Mouse (Mus musculus): Measurements from ENCODE around the gene Fbxl2. TPM values are rescaled to one million over a fixed set of nuclear protein-coding genes. Genes with fewer than 3 reads are reported as not detected.

Gene Fbxl2
- polyA plus RNA-seq, 1 experiment from 2014 or later = 4.2 TPM

DNA sequence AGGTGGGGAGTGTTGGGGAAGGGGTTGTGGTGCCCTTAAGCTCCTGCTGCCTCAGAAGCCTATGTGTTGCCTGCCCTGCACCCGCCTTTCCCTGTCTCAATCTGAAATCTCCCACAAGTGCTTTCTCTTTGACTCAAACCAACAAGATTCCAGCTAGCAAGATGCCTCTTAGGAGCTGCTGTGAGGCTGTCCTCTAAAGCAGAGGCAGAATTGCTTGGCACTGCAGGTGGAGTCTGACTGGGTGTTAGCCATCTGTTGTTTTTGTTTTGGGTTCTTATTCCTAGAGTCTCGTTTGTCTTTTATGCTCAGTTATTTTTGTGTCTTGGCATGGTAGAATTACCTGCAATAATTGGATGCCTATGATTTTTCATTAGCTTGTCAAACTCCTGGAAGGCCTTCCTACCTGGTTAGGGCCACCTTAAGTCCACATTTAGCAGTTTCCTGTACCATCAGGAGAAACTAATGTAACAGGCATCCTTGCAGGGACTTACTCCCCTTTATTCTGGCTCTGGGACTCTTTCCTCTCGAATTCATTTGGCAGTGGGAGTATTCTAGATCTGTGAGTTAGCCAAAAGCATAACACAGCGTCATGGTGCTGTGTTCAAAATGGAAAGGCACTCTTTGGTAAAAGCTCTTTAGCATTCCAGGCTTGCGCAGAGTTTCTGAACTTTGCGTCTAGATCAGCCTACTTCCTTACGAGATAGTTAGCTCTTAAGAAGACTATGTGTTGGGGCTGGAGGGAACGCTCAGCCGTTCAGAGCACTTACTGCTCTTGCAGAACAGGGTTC is 106.7 kb downstream of the Fbxl2 start:
- H3K9ac ChIP-seq (replicated peaks) = no peak overlapping the region
- H3K4me3 ChIP-seq (replicated peaks) = no peak overlapping the region
- WGBS = 89% methylated on average over 9 of the region's 9 CpGs
- no peak overlapping the region for H3K4me2 ChIP-seq
- no peaks in the 10 kb centered on the region for H3K9me3 ChIP-seq
- no peaks in the 10 kb centered on the region for H3K36me3 ChIP-seq
- no peak overlapping the region for H3K27ac ChIP-seq
- ATAC-seq (ENCODE audit: insufficient number of reproducible peaks, insufficient read depth, low FRiP score, low TSS enrichment, low read depth) = no peak
- H3K27me3 ChIP-seq = no peaks in the 10 kb centered on the region
- peaks cover 8% of the 10 kb centered on the region; the same call in 1 of the 2 replicates for H3K4me1 ChIP-seq (replicated peaks)

- 81% methylated on average over 5 of the region's 5 CpGs for WGBS
- no peak overlapping the region for H3K4me2 ChIP-seq
These were observed 110.4 kb downstream of the Fbxl2 start for GRCm38 (mm10) chr9:113935638-113936037.

DNA sequence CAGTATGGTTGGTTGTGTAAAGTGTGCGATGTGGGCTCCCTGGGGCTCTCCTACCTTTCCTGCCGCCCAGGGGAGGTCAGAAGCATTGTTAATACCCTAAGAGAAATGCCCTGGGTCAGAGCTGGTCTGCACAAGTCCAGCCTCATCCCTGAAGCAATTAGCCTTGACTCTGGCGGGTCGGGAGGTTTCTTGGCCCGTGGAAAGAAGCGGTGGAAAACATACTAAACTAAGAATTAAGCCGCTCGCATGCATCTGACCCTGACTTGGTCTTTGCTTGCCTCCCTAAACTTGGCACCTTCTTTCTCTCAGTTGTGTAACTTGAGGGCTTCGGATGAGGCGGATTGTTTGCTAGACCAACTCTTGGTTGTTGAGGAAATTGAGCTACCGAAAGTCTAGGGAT is 113.5 kb downstream of the Fbxl2 start:
- Histone ChIP-seq H3K27me3 (no peaks in the 10 kb centered on the region), H3K4me2 (peak overlapping the region; percentile 82), H3K4me3 (replicated peaks) (peak overlapping the region; percentile 99), H3K9ac (replicated peaks) (peak overlapping the region; percentile 96), H3K9me3 (no peaks in the 10 kb centered on the region), H3K4me1 (replicated peaks) (peaks cover 24% of the 10 kb centered on the region), H3K27ac (peak overlapping the region; percentile 93), H3K36me3 (no peaks in the 10 kb centered on the region)
- 25% methylated on average over 11 of the region's 11 CpGs for WGBS
- ATAC-seq (ENCODE audit: insufficient number of reproducible peaks, insufficient read depth, low FRiP score, low TSS enrichment, low read depth) = no peak

More at GRCm38 (mm10) chr9:113935638-113936037, 110.4 kb downstream of the Fbxl2 start:
- Histone ChIP-seq H3K4me3 (replicated peaks) (no peak overlapping the region), H3K4me1 (replicated peaks) (peaks cover 24% of the 10 kb centered on the region), H3K27me3 (no peaks in the 10 kb centered on the region), H3K36me3 (no peaks in the 10 kb centered on the region), H3K27ac (no peak overlapping the region), H3K9ac (replicated peaks) (no peak overlapping the region), H3K9me3 (no peaks in the 10 kb centered on the region)
- no peak for ATAC-seq (ENCODE audit: insufficient number of reproducible peaks, insufficient read depth, low FRiP score, low TSS enrichment, low read depth)

- Histone ChIP-seq H3K9ac (replicated peaks) (peak overlapping the region; percentile 96), H3K4me1 (replicated peaks) (peaks cover 24% of the 10 kb centered on the region), H3K27ac (peak overlapping the region; percentile 93), H3K4me3 (replicated peaks) (peak overlapping the region; percentile 99), H3K9me3 (no peaks in the 10 kb centered on the region), H3K36me3 (no peaks in the 10 kb centered on the region), H3K4me2 (peak overlapping the region; percentile 82), H3K27me3 (no peaks in the 10 kb centered on the region)
- no peak for ATAC-seq (ENCODE audit: insufficient number of reproducible peaks, insufficient read depth, low FRiP score, low TSS enrichment, low read depth)
- 2% methylated on average over 8 of the region's 8 CpGs for WGBS
These were observed 113.9 kb downstream of the Fbxl2 start for GRCm38 (mm10) chr9:113932100-113932470.

DNA sequence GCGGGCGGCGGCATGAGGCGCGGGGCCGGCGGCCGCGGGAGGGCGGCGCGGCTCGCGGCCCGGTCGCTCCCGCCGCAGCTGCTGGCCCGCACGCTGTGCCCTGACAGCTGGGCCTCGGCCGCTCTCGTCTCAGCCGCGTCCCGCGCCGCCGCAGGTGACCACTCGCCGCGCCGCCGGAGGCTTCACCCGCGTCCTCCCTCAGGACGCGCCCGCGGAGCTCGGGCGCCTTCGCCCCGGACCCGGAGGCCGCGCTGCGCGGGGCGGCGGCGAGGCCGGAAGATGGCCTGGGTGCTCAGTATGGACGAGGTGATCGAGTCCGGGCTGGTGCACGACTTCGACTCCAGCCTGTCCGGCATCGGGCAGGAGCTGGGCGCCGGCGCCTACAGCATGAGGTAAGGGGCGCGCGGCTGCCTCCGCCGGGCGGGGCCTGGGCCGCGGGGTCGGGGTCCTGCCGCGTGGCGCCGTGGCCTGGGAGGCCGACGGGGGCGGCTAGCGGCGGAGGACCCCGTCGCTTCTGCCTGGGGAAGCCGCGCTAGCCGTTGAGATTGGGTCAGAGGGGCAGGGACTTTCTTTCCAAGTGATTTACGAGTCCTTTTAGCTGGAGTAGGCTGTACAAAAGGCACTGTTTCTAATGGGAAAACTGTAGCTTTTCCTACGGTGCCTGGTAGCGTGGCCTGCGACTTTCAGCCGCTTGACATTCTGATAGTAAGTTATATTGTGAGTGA is 114.5 kb downstream of the Fbxl2 start:
- Histone ChIP-seq H3K9me3 (no peaks in the 10 kb centered on the region), H3K36me3 (no peaks in the 10 kb centered on the region), H3K4me1 (replicated peaks) (peaks cover 22% of the 10 kb centered on the region), H3K4me2 (peak overlapping the region; percentile 82), H3K27ac (peak overlapping the region; percentile 93), H3K9ac (replicated peaks) (peak overlapping the region; percentile 96), H3K4me3 (replicated peaks) (peak overlapping the region; percentile 99), H3K27me3 (no peaks in the 10 kb centered on the region)
- under 1% methylated on average over 68 of the region's 91 CpGs for WGBS
- peak; percentile 22; the same call in 1 of the 2 replicates for ATAC-seq (ENCODE audit: insufficient number of reproducible peaks, insufficient read depth, low FRiP score, low TSS enrichment, low read depth)

DNA sequence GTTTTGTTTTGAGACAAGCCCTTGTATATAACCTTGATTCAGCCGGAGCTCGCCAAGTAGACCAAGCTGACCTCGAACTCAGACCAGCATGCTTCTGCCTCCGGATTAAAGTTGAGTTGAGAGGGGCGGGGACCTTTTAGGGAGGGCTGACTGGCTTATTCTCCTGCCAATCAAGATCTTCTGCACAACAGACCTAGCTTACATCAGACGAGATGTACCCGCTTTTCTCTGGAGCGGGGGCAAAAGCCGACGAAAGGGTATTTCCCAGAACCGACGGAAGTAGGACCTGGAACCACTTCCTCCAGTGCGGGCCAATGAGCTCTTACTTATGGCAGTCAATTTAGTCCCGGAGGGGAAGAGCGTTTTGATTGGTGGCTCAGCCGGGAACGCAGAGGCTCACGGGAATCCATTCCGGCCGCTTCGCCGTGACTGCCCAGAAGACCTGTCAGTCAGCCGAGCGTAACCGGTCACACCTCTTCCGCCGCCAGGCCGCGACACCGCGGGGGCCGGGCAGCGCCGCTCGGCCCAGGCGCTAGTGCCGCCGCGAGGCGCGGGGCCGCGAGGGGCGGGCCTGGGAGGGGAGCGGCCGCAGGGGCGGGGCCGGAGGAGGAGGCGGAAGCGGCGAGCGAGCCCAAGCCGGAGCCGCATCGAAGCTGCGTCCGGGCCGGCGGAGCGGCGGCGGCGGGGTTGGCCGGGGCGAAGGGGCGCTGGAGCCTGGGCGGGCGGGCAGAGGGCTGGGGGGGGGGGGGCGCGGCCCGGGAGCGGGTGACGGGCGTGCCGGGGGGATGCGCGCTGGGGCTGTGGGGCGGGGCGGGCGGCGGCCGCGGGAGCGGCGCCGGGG is 115.2 kb downstream of the Fbxl2 start, which contains the start of gene Ubp1:
Gene Ubp1, plus strand, starts transcription at position 401 of the 841 bp plus-strand sequence.
- under 1% methylated on average over 58 of the region's 86 CpGs for WGBS
- H3K27ac ChIP-seq = peak within 1 kb of the TSS; percentile 93
- peak within 1 kb of the TSS; percentile 99 for H3K4me3 ChIP-seq (replicated peaks)
- peak within 1 kb of the TSS; percentile 82 for H3K4me2 ChIP-seq
- H3K27me3 ChIP-seq = no peaks in the 10 kb centered on the region
- peak; percentile 98 for ATAC-seq (ENCODE audit: insufficient number of reproducible peaks, insufficient read depth, low FRiP score, low TSS enrichment, low read depth)
- H3K4me1 ChIP-seq (replicated peaks) = peaks cover 17% of the 10 kb centered on the region
- no peaks in the 10 kb centered on the region for H3K36me3 ChIP-seq
- H3K9me3 ChIP-seq = no peaks in the 10 kb centered on the region
- H3K9ac ChIP-seq (replicated peaks) = peak within 1 kb of the TSS; percentile 96

GRCm38 (mm10) chr9:113929676-113930075 is 116.3 kb downstream of the Fbxl2 start:
- peaks cover 16% of the 10 kb centered on the region for H3K4me1 ChIP-seq (replicated peaks)
- H3K36me3 ChIP-seq = no peaks in the 10 kb centered on the region
- ATAC-seq (ENCODE audit: insufficient number of reproducible peaks, insufficient read depth, low FRiP score, low TSS enrichment, low read depth) = no peak
- H3K9me3 ChIP-seq = no peaks in the 10 kb centered on the region
- H3K9ac ChIP-seq (replicated peaks) = no peak overlapping the region
- no peak overlapping the region for H3K27ac ChIP-seq
- no peaks in the 10 kb centered on the region for H3K27me3 ChIP-seq
- H3K4me3 ChIP-seq (replicated peaks) = peak overlapping the region; percentile 99
- WGBS = 83% methylated on average over 1 of the region's 1 CpGs
- peak overlapping the region; percentile 60 for H3K4me2 ChIP-seq

DNA sequence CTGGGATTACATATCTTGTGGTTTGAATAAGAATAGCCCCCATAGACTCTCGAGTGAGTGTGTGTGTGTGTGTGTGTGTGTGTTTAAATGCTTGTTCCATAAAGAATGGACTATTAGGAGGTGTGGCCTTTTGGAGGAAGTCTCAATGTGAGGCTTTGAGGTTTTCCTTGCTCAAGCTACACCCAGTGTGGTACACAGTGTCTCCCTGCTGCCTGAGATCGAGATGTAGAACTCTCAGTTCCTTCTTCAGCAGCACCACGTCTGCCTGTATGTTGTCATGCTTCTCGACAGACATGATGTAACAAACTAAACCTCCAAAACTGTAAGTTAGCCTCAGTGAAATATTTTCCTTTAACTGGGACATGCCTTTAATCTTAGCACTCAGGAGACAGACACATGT is 117.4 kb downstream of the Fbxl2 start:
- Histone ChIP-seq H3K4me1 (replicated peaks) (peaks cover 15% of the 10 kb centered on the region), H3K9ac (replicated peaks) (no peak overlapping the region), H3K4me2 (no peak overlapping the region), H3K36me3 (0 out of 2 replicates have a peak, but pooled peaks cover under 1% of the 10 kb centered on the region), H3K27me3 (no peaks in the 10 kb centered on the region), H3K9me3 (no peaks in the 10 kb centered on the region), H3K27ac (no peak overlapping the region), H3K4me3 (replicated peaks) (no peak overlapping the region)
- 84% methylated on average over 4 of the region's 4 CpGs for WGBS
- ATAC-seq (ENCODE audit: insufficient number of reproducible peaks, insufficient read depth, low FRiP score, low TSS enrichment, low read depth) = no peak

- peaks cover 22% of the 10 kb centered on the region for H3K36me3 ChIP-seq
- no peak overlapping the region for H3K4me3 ChIP-seq (replicated peaks)
- no peaks in the 10 kb centered on the region for H3K27me3 ChIP-seq
- ATAC-seq (ENCODE audit: insufficient number of reproducible peaks, insufficient read depth, low FRiP score, low TSS enrichment, low read depth) = no peak
- H3K9me3 ChIP-seq = no peaks in the 10 kb centered on the region
- H3K27ac ChIP-seq = no peak overlapping the region
- H3K9ac ChIP-seq (replicated peaks) = no peak overlapping the region
- 85% methylated on average over 5 of the region's 5 CpGs for WGBS
- no peak overlapping the region for H3K4me2 ChIP-seq
- H3K4me1 ChIP-seq (replicated peaks) = no peaks in the 10 kb centered on the region
These were observed 121.1 kb downstream of the Fbxl2 start for GRCm38 (mm10) chr9:113924883-113925282.

DNA sequence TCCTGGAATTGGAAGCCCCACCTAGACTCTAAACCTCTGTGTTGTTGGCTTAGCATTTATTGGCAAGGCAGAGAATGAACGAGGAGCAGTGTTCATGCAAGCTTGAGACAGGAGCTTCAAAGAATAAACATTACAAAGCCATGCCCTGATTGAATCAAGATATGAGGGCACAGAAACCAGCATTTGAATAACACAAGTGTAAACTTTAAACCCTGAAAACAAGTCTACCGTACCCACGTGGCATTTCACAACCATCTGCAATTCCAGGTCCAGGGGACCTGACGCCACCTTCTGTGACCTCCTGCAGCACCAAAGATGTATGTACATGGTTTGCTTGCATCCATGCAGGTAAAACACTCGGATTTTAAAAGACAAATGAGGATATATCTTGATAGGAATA is 123.3 kb downstream of the Fbxl2 start:
- ATAC-seq (ENCODE audit: insufficient number of reproducible peaks, insufficient read depth, low FRiP score, low TSS enrichment, low read depth) = no peak
- no peak overlapping the region for H3K4me3 ChIP-seq (replicated peaks)
- 93% methylated on average over 5 of the region's 5 CpGs for WGBS
- H3K27me3 ChIP-seq = no peaks in the 10 kb centered on the region
- no peaks in the 10 kb centered on the region for H3K9me3 ChIP-seq
- H3K27ac ChIP-seq = no peak overlapping the region
- H3K4me2 ChIP-seq = no peak overlapping the region
- peaks cover 28% of the 10 kb centered on the region for H3K36me3 ChIP-seq
- H3K4me1 ChIP-seq (replicated peaks) = no peaks in the 10 kb centered on the region
- no peak overlapping the region for H3K9ac ChIP-seq (replicated peaks)

GRCm38 (mm10) chr9:113915789-113916188 is 130.2 kb downstream of the Fbxl2 start:
- WGBS = 92% methylated on average over 5 of the region's 5 CpGs
- ATAC-seq (ENCODE audit: insufficient number of reproducible peaks, insufficient read depth, low FRiP score, low TSS enrichment, low read depth) = no peak
- H3K27ac ChIP-seq = no peak overlapping the region
- no peaks in the 10 kb centered on the region for H3K9me3 ChIP-seq
- no peaks in the 10 kb centered on the region for H3K27me3 ChIP-seq
- H3K4me2 ChIP-seq = no peak overlapping the region
- H3K9ac ChIP-seq (replicated peaks) = no peak overlapping the region
- no peaks in the 10 kb centered on the region for H3K4me1 ChIP-seq (replicated peaks)
- peaks cover 52% of the 10 kb centered on the region for H3K36me3 ChIP-seq
- no peak overlapping the region for H3K4me3 ChIP-seq (replicated peaks)

Measured in limb, embryonic 12.5 days (tissue).